Mouse (Mus musculus) cerebellum, adult 2 months (tissue): ENCODE measurements around the gene Arfrp1. TPM values are rescaled to one million over a fixed set of nuclear protein-coding genes. Genes with fewer than 3 reads are reported as not detected.

ENCODE experiments used
- DNase-seq, 2 experiments: peaks; one replicate each; pipeline ENCODE4 v3.0.0; 2021
- H3K27ac ChIP-seq: fragments of 200-500 bp; 2 replicates; pipeline ENCODE4 v1.5.1; 2012; ENCODE audit warnings: low read length, control low read depth, inconsistent platforms; ENCODE audit not compliant: insufficient read depth
- H3K27me3 ChIP-seq: fragments of 200-500 bp; 2 replicates; pipeline ENCODE4 v1.6.1; 2012; ENCODE audit warnings: inconsistent platforms, mild to moderate bottlenecking, low read length, moderate library complexity; ENCODE audit not compliant: control insufficient read depth, insufficient read depth
- H3K4me1 ChIP-seq: fragments of 200-500 bp; 2 replicates; pipeline ENCODE4 v1.6.1; 2011; ENCODE audit warnings: low read length; ENCODE audit not compliant: control insufficient read depth, insufficient read depth
- H3K4me3 ChIP-seq: fragments of 200-500 bp; replicated peaks from 2 replicates; pipeline ENCODE3; 2011; ENCODE audit warnings: mild to moderate bottlenecking, low read depth, low read length, control low read depth; ENCODE audit not compliant: insufficient read depth
- CTCF ChIP-seq: fragments of 200-500 bp; IDR thresholded peaks from 2 replicates; pipeline ENCODE4 v1.5.1; 2011; ENCODE audit warnings: low read depth, mild to moderate bottlenecking, control low read depth, low read length, moderate library complexity, borderline replicate concordance; ENCODE audit not compliant: insufficient read depth
- POLR2A ChIP-seq: fragments of 200-500 bp; IDR thresholded peaks from 2 replicates; pipeline ENCODE4 v1.6.1; 2011; ENCODE audit warnings: low read length, control low read depth, borderline replicate concordance; ENCODE audit not compliant: insufficient read depth
- WGBS: fragments of 180-500 bp; shearing (Covaris S2); methylation state at CpG from one replicate; pipeline ENCODE4 v1.1.7; 2018; 5-methylcytosine and 5-hydroxymethylcytosine counted together
- polyA plus RNA-seq: library from polyadenylated mRNA; depleted of rRNA; stranded (reverse); fragments of >200 nt; gene quantifications from 2 replicates; pipeline ENCODE4 v1.2.3, GENCODE M21; 2012

The Arfrp1 gene
- polyA plus RNA-seq, 1 experiment = 75.6 TPM

GRCm38 (mm10) chr2:181394086-181394485 is 28.9 kb upstream of the Arfrp1 start:
- Histone ChIP-seq H3K27ac (no peak overlapping the region), H3K4me1 (peaks cover 26% of the 10 kb centered on the region), H3K27me3 (no peaks in the 10 kb centered on the region), H3K4me3 (no peak overlapping the region)
- WGBS = 97% methylated on average over 3 of the region's 3 CpGs
- TF ChIP-seq POLR2A (no peak), CTCF (no peak)
- DNase-seq = no peak

DNA sequence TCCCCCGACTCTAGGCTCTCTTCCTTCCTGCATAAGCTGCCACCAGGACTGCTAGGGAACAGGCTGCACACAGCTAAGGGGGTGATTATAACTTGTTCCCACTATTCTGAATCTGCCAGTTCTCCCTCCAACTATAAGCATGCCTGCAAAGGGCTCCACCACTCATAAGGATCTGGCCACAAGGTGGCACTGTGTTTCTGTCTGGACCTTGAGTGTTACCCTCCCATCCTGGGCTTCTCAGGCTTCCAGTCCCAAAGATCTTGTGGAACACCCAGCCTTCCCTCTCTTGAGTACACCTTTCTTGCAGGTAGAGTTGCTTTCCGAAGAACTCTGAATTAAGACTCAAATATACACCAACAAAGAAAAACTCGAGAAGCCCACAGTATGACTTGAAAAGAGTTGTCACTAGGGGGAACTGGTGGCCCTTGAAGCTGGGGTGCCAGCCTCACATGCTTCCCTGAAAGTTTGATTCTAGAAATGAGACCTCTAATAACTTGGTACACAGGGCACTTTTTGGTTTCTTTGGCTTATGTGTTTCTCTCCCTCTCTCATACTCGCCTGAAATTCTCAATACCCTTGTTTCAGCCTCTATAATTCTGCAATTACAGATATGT is 27.5 kb upstream of the Arfrp1 start:
- Histone ChIP-seq H3K4me3 (no peak overlapping the region), H3K27me3 (no peaks in the 10 kb centered on the region), H3K4me1 (peaks cover 28% of the 10 kb centered on the region), H3K27ac (no peak overlapping the region)
- DNase-seq = peak; percentile 84 to 91
- peak; percentile 91 for TF ChIP-seq CTCF
- no peak for TF ChIP-seq POLR2A
- 38% methylated on average over 4 of the region's 4 CpGs for WGBS

DNA sequence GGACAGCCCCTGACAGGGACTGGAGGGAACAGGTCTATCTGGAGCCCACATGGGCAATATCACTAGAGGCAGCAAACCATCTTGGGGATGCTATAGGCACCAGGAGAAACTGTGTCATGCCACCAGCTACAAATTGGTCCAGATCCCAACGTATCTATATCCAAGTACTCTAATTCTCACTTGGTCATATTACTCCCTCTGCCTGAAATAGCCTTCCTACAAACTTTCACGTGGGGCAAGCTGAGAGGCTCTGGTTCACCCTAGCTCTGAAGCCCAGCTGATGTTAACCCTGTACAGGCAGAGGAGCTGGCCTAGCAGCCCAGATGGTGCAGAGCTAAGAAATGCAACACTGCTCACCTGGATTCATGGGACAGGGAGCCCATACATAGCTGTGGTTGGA is 26.3 kb upstream of the Arfrp1 start:
- WGBS = 61% methylated on average over 2 of the region's 2 CpGs

DNA sequence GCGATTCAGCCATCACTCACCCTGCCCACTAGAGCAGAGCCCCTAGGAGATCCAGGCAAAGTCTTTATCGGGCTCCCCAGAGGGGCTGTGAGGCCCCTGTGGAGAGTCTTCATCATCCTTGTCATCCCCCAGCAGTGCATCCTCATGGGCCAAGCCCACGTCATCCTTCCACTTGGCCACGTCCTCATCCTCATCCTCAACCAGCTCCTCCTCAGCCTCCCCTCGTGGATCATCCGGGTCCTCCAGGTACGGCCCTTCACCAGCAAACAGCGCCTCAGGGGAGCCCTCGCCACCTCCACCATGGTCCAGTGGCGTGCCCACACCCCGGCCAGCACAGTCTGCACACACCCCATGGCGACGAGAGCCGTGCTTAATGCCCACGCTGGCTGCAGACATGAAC is 25.8 kb upstream of the Arfrp1 start:
- Histone ChIP-seq H3K27ac (peak overlapping the region; percentile 17; the same call in 1 of the 2 replicates), H3K4me1 (peaks cover 34% of the 10 kb centered on the region), H3K27me3 (no peaks in the 10 kb centered on the region), H3K4me3 (no peak overlapping the region)
- TF ChIP-seq CTCF (no peak), POLR2A (no peak)
- 84% methylated on average over 15 of the region's 15 CpGs for WGBS
- DNase-seq = no peak

More for the DNA sequence above, 26.3 kb upstream of the Arfrp1 start:
- H3K4me1 ChIP-seq = peaks cover 29% of the 10 kb centered on the region
- TF ChIP-seq POLR2A (no peak), CTCF (no peak)
- no peaks in the 10 kb centered on the region for H3K27me3 ChIP-seq
- no peak overlapping the region for H3K27ac ChIP-seq
- DNase-seq = no peak
- no peak overlapping the region for H3K4me3 ChIP-seq

GRCm38 (mm10) chr2:181390136-181390870 is 25.1 kb upstream of the Arfrp1 start:
- TF ChIP-seq POLR2A (no peak), CTCF (no peak)
- Histone ChIP-seq H3K27ac (peak overlapping the region; percentile 42), H3K4me3 (no peak overlapping the region), H3K4me1 (peaks cover 40% of the 10 kb centered on the region), H3K27me3 (no peaks in the 10 kb centered on the region)
- WGBS = 36% methylated on average over 4 of the region's 4 CpGs
- peak; percentile 74 to 83 for DNase-seq

DNA sequence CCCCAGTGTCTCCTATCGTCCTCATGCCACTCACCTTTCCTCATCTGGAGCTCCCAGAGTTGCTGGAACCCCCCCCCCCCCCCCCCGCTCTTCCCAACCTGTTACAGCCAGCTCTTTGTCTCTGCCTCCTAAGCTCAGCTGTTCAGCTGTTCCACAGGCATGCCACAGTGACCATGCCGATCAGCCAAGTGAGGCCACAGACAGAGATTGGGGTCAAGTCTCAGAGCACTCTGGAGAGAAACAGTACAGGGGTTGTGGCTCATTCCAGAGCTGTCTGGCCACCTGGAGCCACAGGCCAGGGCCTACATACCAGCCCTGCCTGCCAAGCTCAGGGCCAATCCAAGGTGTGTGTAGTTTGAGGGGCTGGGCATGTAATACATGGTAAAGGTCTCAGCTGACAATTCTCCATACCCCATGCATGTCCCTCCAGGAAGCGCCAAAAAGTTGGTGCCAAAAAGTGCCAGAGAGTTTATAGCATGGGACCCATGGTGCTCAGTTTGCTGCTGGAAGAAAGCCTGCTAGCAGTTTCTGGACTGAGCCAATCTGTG is 21.5 kb upstream of the Arfrp1 start:
- Histone ChIP-seq H3K27ac (0 out of 2 replicates have a peak overlapping the region, but pooled peaks have one; percentile 8), H3K4me3 (no peak overlapping the region), H3K4me1 (peaks cover 68% of the 10 kb centered on the region), H3K27me3 (no peaks in the 10 kb centered on the region)
- no peak for TF ChIP-seq CTCF
- 60% methylated on average over 4 of the region's 4 CpGs for WGBS
- no peak for DNase-seq

DNA sequence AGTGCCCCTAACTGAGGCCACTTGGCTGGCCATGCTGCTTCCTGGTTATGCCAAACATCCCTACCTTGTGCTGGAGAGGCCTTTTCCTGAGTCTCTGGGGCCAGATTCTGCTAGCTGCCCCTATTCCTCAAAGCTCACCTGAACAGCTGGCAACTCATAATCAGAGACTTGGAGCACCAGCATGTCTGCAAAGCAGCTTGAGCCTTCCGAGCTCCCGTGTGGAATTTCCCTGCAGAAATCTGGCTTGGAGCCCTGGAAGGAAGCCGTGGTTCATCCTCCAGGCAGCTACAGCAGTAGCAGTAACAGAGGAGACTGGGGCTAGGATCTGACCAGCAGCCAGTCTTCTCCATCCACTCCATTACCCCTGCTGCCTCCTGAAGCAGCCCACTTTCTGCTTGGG is 20.7 kb upstream of the Arfrp1 start:
- no peak for TF ChIP-seq POLR2A
- TF ChIP-seq CTCF = no peak
- DNase-seq = peak; percentile 87 to 91
- Histone ChIP-seq H3K4me1 (peaks cover 64% of the 10 kb centered on the region), H3K27me3 (no peaks in the 10 kb centered on the region), H3K4me3 (no peak overlapping the region), H3K27ac (peak overlapping the region; percentile 74)
- 0% methylated on average over 3 of the region's 3 CpGs for WGBS
